Mouse (Mus musculus): ENCODE results near the gene Hnrnpab. TPM values are rescaled to one million over a fixed set of nuclear protein-coding genes. Genes with fewer than 3 reads are reported as not detected.

The Hnrnpab gene
- polyA plus RNA-seq, 1 experiment from 2014 or later = 329 TPM

GRCm38 (mm10) chr11:51587059-51587458 lies 19.6 kb downstream of the Hnrnpab start:
- Histone ChIP-seq H3K9ac (replicated peaks; ENCODE audit: low read depth, low read length) (no peak overlapping the region), H3K4me2 (ENCODE audit: low read depth, low read length) (no peak overlapping the region), H3K4me1 (ENCODE audit: control insufficient read depth, insufficient read depth, low read length) (peaks cover 17% of the 10 kb centered on the region; the same call in 1 of the 2 replicates), H3K27me3 (ENCODE audit: control insufficient read depth, insufficient read depth, low read length) (no peaks in the 10 kb centered on the region), H3K27ac (ENCODE audit: low read depth, low read length) (no peak overlapping the region), H3K4me3 (ENCODE audit: low read depth, low read length) (no peak overlapping the region), H3K36me3 (ENCODE audit: control insufficient read depth, insufficient read depth, low read length) (peaks cover 21% of the 10 kb centered on the region; the same call in 1 of the 2 replicates), H3K9me3 (ENCODE audit: control insufficient read depth, low read length) (no peaks in the 10 kb centered on the region)
- no peak for ATAC-seq (ENCODE audit: low read depth)
- 91% methylated on average over 1 of the region's 1 CpGs for WGBS

- Histone ChIP-seq H3K9ac (replicated peaks; ENCODE audit: low read depth, low read length) (no peak overlapping the region), H3K36me3 (ENCODE audit: control insufficient read depth, insufficient read depth, low read length) (peaks cover 17% of the 10 kb centered on the region; the same call in 1 of the 2 replicates), H3K4me1 (ENCODE audit: control insufficient read depth, insufficient read depth, low read length) (peaks cover 17% of the 10 kb centered on the region; the same call in 1 of the 2 replicates), H3K4me2 (ENCODE audit: low read depth, low read length) (no peak overlapping the region), H3K4me3 (ENCODE audit: low read depth, low read length) (no peak overlapping the region), H3K27ac (ENCODE audit: low read depth, low read length) (no peak overlapping the region), H3K27me3 (ENCODE audit: control insufficient read depth, insufficient read depth, low read length) (no peaks in the 10 kb centered on the region), H3K9me3 (ENCODE audit: control insufficient read depth, low read length) (no peaks in the 10 kb centered on the region)
- 94% methylated on average over 13 of the region's 13 CpGs for WGBS
- ATAC-seq (ENCODE audit: low read depth) = no peak
Measured at GRCm38 (mm10) chr11:51586411-51586810, 20.2 kb downstream of the Hnrnpab start.

GRCm38 (mm10) chr11:51585608-51586252 lies 20.9 kb downstream of the Hnrnpab start:
- no peak for ATAC-seq (ENCODE audit: low read depth)
- peak overlapping the region; percentile 81 for H3K27ac ChIP-seq (ENCODE audit: low read depth, low read length)
- H3K9me3 ChIP-seq (ENCODE audit: control insufficient read depth, low read length) = no peaks in the 10 kb centered on the region
- peak overlapping the region; percentile 57 for H3K4me2 ChIP-seq (ENCODE audit: low read depth, low read length)
- WGBS = 62% methylated on average over 8 of the region's 8 CpGs
- H3K9ac ChIP-seq (replicated peaks; ENCODE audit: low read depth, low read length) = peak overlapping the region; percentile 71; the same call in 1 of the 2 replicates
- peaks cover 17% of the 10 kb centered on the region; the same call in 1 of the 2 replicates for H3K4me1 ChIP-seq (ENCODE audit: control insufficient read depth, insufficient read depth, low read length)
- peak overlapping the region; percentile 56; the same call in 1 of the 2 replicates for H3K4me3 ChIP-seq (ENCODE audit: low read depth, low read length)
- H3K27me3 ChIP-seq (ENCODE audit: control insufficient read depth, insufficient read depth, low read length) = no peaks in the 10 kb centered on the region
- H3K36me3 ChIP-seq (ENCODE audit: control insufficient read depth, insufficient read depth, low read length) = peaks cover 14% of the 10 kb centered on the region; the same call in 1 of the 2 replicates

GRCm38 (mm10) chr11:51584431-51585248 lies 22.0 kb downstream of the Hnrnpab start, which contains the start of gene Phykpl:
Phykpl (plus strand) TSS chr11:51584757.
- peak within 1 kb of the TSS; percentile 57 for H3K4me2 ChIP-seq (ENCODE audit: low read depth, low read length)
- H3K9me3 ChIP-seq (ENCODE audit: control insufficient read depth, low read length) = no peaks in the 10 kb centered on the region
- peak within 1 kb of the TSS; percentile 83 for H3K27ac ChIP-seq (ENCODE audit: low read depth, low read length)
- peak within 1 kb of the TSS; percentile 56 for H3K4me3 ChIP-seq (ENCODE audit: low read depth, low read length)
- H3K9ac ChIP-seq (replicated peaks; ENCODE audit: low read depth, low read length) = peak within 1 kb of the TSS; percentile 71
- H3K4me1 ChIP-seq (ENCODE audit: control insufficient read depth, insufficient read depth, low read length) = peaks cover 17% of the 10 kb centered on the region; the same call in 1 of the 2 replicates
- no peaks in the 10 kb centered on the region for H3K27me3 ChIP-seq (ENCODE audit: control insufficient read depth, insufficient read depth, low read length)
- WGBS = under 1% methylated on average over 59 of the region's 59 CpGs
- ATAC-seq (ENCODE audit: low read depth) = peak; percentile 95
- peaks cover 14% of the 10 kb centered on the region; the same call in 1 of the 2 replicates for H3K36me3 ChIP-seq (ENCODE audit: control insufficient read depth, insufficient read depth, low read length)

GRCm38 (mm10) chr11:51584057-51584430 lies 22.6 kb downstream of the Hnrnpab start:
- no peaks in the 10 kb centered on the region for H3K27me3 ChIP-seq (ENCODE audit: control insufficient read depth, insufficient read depth, low read length)
- 15% methylated on average over 9 of the region's 9 CpGs for WGBS
- peaks cover 17% of the 10 kb centered on the region; the same call in 1 of the 2 replicates for H3K4me1 ChIP-seq (ENCODE audit: control insufficient read depth, insufficient read depth, low read length)
- peak overlapping the region; percentile 83 for H3K27ac ChIP-seq (ENCODE audit: low read depth, low read length)
- H3K9ac ChIP-seq (replicated peaks; ENCODE audit: low read depth, low read length) = peak overlapping the region; percentile 71
- peak overlapping the region; percentile 56 for H3K4me3 ChIP-seq (ENCODE audit: low read depth, low read length)
- H3K9me3 ChIP-seq (ENCODE audit: control insufficient read depth, low read length) = no peaks in the 10 kb centered on the region
- peak overlapping the region; percentile 57 for H3K4me2 ChIP-seq (ENCODE audit: low read depth, low read length)
- peak; percentile 21 for ATAC-seq (ENCODE audit: low read depth)
- peaks cover 12% of the 10 kb centered on the region; the same call in 1 of the 2 replicates for H3K36me3 ChIP-seq (ENCODE audit: control insufficient read depth, insufficient read depth, low read length)

GRCm38 (mm10) chr11:51582713-51583112 lies 23.9 kb downstream of the Hnrnpab start:
- Histone ChIP-seq H3K9ac (replicated peaks; ENCODE audit: low read depth, low read length) (no peak overlapping the region), H3K36me3 (ENCODE audit: control insufficient read depth, insufficient read depth, low read length) (peaks cover 3% of the 10 kb centered on the region; the same call in 1 of the 2 replicates), H3K27ac (ENCODE audit: low read depth, low read length) (no peak overlapping the region), H3K27me3 (ENCODE audit: control insufficient read depth, insufficient read depth, low read length) (no peaks in the 10 kb centered on the region), H3K9me3 (ENCODE audit: control insufficient read depth, low read length) (no peaks in the 10 kb centered on the region), H3K4me2 (ENCODE audit: low read depth, low read length) (no peak overlapping the region), H3K4me1 (ENCODE audit: control insufficient read depth, insufficient read depth, low read length) (peaks cover 17% of the 10 kb centered on the region; the same call in 1 of the 2 replicates), H3K4me3 (ENCODE audit: low read depth, low read length) (no peak overlapping the region)
- ATAC-seq (ENCODE audit: low read depth) = no peak
- WGBS = 26% methylated on average over 8 of the region's 8 CpGs

GRCm38 (mm10) chr11:51579024-51579423 lies 27.6 kb downstream of the Hnrnpab start:
- Histone ChIP-seq H3K9me3 (ENCODE audit: control insufficient read depth, low read length) (no peaks in the 10 kb centered on the region), H3K27ac (ENCODE audit: low read depth, low read length) (no peak overlapping the region), H3K9ac (replicated peaks; ENCODE audit: low read depth, low read length) (no peak overlapping the region), H3K4me3 (ENCODE audit: low read depth, low read length) (no peak overlapping the region), H3K36me3 (ENCODE audit: control insufficient read depth, insufficient read depth, low read length) (no peaks in the 10 kb centered on the region), H3K4me1 (ENCODE audit: control insufficient read depth, insufficient read depth, low read length) (0 out of 2 replicates have a peak, but pooled peaks cover 4% of the 10 kb centered on the region), H3K27me3 (ENCODE audit: control insufficient read depth, insufficient read depth, low read length) (no peaks in the 10 kb centered on the region), H3K4me2 (ENCODE audit: low read depth, low read length) (no peak overlapping the region)
- ATAC-seq (ENCODE audit: low read depth) = no peak
- WGBS = 70% methylated on average over 4 of the region's 4 CpGs

GRCm38 (mm10) chr11:51577587-51577986 lies 29.1 kb downstream of the Hnrnpab start:
- 92% methylated on average over 7 of the region's 7 CpGs for WGBS
- Histone ChIP-seq H3K36me3 (ENCODE audit: control insufficient read depth, insufficient read depth, low read length) (no peaks in the 10 kb centered on the region), H3K27me3 (ENCODE audit: control insufficient read depth, insufficient read depth, low read length) (no peaks in the 10 kb centered on the region), H3K4me2 (ENCODE audit: low read depth, low read length) (no peak overlapping the region), H3K27ac (ENCODE audit: low read depth, low read length) (no peak overlapping the region), H3K9ac (replicated peaks; ENCODE audit: low read depth, low read length) (no peak overlapping the region), H3K4me3 (ENCODE audit: low read depth, low read length) (no peak overlapping the region), H3K4me1 (ENCODE audit: control insufficient read depth, insufficient read depth, low read length) (no peaks in the 10 kb centered on the region), H3K9me3 (ENCODE audit: control insufficient read depth, low read length) (no peaks in the 10 kb centered on the region)
- no peak for ATAC-seq (ENCODE audit: low read depth)
